Mouse (Mus musculus): ENCODE measurements around the gene Ybx2.
A peak's percentile ranks its signal among the peaks of the same experiment; 100 is the strongest.
"Not testable (repeated sequence)": the region's sequence is repeated elsewhere in the genome, so short reads cannot be mapped to it uniquely, and the experiment has no call there.

Ybx2 gene

DNA sequence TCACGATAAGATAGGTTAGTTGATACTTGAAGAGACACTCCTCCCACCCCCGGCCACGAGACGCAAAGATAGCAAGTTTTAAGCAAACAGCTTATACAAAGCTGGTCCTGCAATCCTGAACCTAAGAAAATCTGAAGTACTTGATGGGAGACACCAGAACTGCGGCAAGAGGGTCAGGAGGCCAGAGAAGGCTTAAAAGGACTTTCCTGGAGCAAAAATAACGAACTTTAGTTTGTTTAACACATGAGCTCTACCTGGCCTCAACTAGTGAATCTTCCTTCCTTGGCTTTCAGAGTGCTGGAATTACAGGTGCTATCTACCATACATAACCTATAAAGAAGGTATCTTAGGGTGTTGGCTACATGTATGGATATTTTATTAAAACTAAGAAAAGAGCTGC is 915 bp upstream of the Ybx2 start:
- DNase-seq (ENCODE audit: low read depth): no peak

GRCm38 (mm10) chr11:69936156-69936555 is 560 bp downstream of the Ybx2 start:
- DNase-seq (ENCODE audit: low read depth): no peak

DNA sequence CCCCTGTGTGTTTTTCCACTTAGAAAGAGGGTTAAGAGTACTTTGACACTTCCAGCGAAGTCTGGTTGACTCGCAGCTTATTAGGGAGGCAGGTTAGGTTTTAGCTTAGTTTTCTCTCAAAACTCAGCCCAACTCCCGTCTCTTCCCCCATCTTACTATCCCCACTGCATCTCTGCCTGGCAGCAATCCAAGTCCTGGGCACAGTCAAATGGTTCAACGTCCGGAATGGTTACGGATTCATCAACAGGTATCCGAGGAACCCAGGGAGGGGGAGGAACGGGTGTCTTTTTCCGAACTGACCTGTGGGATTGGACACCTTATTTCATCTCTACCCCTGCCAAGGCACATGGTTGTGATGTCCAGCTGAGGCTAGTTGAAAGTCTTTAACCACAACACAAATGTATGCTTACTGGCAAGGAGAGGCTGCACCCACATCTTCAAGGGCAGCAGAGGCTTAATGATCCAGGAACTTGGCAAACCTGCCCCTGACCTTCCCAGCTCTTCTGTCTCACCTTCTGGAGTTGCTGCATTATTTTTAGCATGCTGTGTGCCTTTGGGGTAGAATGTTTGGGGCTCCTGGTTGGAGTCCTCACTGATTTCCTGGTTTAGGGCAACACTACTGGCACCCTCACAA is 1.2 kb downstream of the Ybx2 start:
- no peak for DNase-seq (ENCODE audit: low read depth)

- DNase-seq (ENCODE audit: low read depth): no peak
Measured at GRCm38 (mm10) chr11:69937385-69937784, 1.8 kb downstream of the Ybx2 start.

- DNase-seq (ENCODE audit: low read depth): no peak
Measured at GRCm38 (mm10) chr11:69937834-69938233, 2.2 kb downstream of the Ybx2 start.

- no peak for DNase-seq (ENCODE audit: low read depth)
Measured at GRCm38 (mm10) chr11:69938401-69938979, 2.9 kb downstream of the Ybx2 start.

GRCm38 (mm10) chr11:69939181-69939580 is 3.6 kb downstream of the Ybx2 start:
- no peak for DNase-seq (ENCODE audit: low read depth)

GRCm38 (mm10) chr11:69939731-69940130 is 4.1 kb downstream of the Ybx2 start:
- DNase-seq (ENCODE audit: low read depth): no peak

DNA sequence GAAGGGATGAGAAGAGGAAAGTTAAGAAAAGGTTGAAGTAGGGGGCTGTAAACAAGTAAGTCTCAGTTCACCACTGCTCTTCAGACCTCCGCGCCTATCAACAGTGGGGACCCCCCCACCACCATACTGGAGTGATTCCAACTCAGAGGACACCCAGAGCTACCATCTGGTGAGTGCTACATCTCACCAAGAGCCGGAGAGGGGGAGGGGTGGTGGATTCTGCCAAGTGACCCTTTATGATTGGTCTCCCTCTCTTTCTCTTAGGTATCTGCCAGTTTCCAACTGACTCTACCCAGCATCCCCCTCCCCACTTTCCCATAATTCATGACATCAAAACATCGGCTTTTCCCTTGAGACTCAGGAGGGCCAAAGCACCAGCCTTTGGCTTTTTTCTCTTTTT is 5.4 kb downstream of the Ybx2 start:
- DNase-seq (ENCODE audit: low read depth): no peak

GRCm38 (mm10) chr11:69945216-69945615 is 9.6 kb downstream of the Ybx2 start:
- DNase-seq (ENCODE audit: low read depth): no peak

DNA sequence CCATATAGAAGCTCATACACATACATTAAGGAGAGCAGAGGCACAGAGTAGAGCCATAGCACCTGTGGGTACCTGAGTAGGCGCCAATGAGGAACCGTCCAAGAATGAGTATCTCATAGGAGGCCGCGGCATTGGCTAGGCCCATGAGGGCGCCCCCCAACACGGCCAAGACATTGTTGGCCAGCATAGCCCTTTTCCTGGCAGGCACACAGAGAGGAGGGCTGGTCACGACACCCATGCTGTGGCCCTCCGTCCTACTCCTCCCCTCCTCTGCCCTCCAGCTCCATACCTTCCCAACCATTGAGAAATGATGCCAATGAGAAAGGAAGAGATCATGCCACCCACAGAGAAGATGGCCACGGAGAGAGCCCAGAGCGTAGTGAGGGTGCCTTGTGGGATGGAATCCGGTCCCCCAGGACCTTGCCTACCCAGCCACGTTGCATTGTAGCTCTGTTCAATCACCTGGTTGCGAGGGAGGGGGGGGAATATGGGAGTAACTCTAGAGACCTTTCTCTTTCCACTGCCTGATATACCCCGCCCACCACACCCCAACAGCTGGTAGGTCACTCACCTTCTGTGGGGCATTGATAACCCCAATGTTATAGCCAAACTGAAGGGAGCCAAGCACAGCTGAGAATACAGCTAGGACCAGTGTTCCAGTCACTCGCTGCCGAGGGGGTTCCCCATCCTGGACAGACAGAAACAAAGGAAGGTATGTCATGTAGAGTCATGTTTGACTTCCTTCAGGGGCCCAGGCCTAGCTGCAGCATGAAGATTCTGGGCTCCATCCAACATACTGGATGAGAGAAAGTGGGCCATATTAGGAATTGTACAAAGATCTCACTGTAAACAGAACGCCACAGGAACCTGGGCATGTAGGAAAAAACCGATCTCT is 10.6 kb downstream of the Ybx2 start:
- no peak for DNase-seq (ENCODE audit: low read depth)

DNA sequence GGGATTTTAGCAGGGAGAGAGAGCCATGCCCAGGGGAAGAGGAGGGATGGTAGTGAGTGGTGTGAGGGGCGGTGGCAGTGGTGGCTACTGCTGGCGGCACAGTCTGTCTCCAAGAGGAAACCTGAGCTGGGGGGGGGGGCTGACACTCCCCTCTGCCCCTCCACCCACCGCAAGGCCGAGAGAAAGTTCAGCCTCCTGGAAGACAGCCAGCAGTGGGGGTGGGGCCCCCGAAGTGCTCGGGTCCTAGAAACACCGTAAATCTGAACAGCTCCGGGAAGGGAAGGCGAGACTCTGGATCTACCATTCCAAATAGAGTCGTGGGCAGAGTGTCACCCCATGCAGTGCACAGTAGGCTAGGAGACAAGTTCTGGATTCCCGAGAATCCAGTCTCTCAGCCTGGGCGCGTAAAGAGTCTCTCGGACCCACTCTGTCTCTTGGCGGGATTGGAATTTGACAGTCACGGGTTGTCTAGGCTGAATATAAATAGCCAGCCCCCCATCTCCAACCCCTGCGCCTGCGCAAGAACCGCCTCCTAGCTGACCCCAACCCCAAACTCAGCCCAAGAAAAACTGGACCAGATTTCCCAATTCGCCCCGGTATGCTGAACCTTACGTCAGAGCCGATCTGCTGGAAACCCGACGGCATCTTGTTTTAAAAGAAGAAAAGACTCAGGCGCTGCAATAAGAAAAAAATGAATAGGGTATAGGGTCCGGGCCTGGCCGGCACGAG is 11.9 kb downstream of the Ybx2 start:
- DNase-seq (ENCODE audit: low read depth): no peak

DNA sequence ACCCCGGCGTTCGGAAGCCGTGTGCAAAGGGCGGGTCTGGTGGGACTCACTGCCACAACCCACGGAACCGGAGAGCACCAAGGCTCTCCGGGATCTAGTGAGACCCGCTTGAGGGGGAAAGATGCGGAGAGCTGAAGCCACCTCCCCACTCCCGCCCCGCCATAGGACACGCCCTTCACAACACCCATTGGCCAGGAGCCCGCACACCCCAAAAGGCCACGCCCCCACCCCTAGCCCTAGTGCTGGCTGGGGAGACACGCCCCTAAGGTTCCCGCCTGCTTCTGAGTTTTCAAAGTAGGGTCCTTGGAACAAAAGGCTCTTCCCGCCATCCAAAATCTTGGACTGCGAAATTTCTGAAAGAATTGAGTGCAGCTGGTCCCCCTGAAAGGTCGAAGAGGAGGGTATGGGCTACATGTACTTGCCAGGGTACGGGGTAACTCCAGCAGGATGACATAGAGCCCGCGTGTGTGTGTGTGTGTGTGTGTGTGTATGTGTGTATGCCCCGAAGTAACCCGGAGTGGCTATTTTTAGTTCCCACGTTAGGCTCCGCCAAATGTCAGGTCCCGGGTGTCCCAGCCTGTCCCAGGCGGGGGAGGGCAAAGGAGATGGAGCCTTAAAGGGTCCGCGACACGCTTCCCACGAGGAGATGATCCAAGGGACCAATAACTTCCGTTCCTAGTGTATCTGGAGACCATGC is 12.6 kb downstream of the Ybx2 start, which contains the start of gene Slc2a4:
TSS of gene Slc2a4 (minus strand) at position 123 of the 697 bp plus-strand sequence.
- DNase-seq (ENCODE audit: low read depth): no peak

DNA sequence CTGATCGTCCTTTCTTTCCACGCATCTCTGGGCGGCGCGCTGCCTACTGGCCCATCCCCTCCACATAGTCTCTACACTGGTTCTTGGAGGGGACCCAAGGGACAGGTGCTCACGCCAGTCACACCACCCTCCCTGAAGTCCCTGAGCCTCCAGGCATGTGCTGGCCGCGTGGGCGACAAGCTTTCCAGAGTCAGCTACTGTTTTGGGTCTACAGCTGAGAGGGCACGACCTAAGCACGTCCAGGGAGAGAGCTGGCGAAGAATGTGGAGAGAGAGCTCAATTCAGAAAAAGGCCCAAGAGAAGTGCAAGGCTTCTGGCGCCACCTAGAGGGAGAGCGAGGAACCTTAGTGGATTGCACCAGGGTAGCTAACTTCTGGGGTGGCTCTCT is 13.2 kb downstream of the Ybx2 start:
- DNase-seq (ENCODE audit: low read depth): peak; percentile 38

- DNase-seq (ENCODE audit: low read depth): no peak
Measured at GRCm38 (mm10) chr11:69950807-69951459, 15.3 kb downstream of the Ybx2 start.

DNA sequence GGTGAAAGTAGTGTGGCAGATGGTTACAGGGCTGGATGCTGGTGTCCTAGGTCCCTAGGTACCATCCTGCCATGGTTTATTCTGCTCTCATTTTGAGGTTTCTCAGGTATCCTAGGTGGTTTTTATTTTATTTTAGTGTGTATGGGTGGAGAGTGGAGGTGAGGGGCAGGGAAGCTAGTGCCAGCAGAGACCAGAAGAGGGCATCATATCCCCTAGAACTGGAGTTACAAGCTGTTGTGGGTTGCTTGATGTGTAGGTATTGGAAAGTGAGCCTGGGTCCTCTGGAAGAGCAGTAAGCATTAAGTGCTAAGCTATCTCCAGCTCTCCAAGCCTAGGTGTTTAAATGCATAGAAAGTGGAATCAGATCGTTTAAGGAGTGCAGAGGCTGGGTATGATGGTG is 16.7 kb downstream of the Ybx2 start:
- DNase-seq (ENCODE audit: low read depth): no peak

DNA sequence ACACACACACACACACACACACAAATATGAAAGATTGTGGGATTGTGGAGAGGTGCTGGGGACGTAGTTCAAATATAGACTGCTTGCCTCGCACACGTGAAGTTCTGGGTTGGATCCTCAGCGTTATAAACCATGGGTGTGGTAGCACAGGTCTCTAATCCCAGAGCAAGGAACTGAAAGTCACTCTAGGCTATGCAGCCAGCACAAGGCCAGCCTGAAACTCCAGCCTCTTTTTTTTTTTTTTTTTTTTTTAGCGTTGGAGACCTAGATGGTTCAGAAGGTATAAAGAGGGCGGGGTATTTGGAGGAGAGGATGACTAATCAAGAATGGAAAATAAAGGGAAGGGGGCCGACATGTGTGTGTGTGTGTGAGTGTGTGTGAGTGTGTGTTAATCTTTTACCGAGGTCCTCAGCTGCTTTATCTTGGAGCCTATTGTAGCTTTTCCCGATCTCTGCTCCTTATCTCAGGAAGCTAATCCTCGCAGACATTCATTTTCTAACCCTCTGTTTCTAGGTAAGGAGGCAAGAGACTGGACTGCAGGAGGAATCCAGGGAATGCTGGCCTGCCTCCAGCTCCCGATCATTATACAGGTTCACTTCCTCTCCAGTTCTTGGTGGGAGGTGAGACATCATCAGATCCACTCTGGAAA is 17.8 kb downstream of the Ybx2 start:
- no peak for DNase-seq (ENCODE audit: low read depth)

GRCm38 (mm10) chr11:69955618-69956017 is 20.0 kb downstream of the Ybx2 start:
- DNase-seq (ENCODE audit: low read depth): not testable (repeated sequence)

DNA sequence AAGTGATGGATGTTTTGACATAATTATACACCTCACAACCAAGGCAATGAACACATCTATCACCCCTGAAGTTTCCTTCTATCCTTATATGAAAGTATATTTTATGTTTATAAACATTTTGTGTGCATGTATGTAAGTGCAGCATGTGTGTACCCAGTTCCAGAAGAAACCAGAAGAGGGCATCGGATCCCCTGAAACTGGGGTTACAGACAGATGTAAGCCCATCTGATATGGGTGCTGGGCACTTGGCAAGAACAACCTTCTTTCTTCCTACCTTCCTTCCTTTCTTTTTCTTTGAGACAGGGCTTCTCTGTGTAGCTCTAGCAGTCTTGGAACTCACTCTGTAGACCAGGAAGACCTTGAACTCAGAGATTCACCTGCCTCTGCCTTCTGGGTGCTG is 20.6 kb downstream of the Ybx2 start:
- no peak for DNase-seq (ENCODE audit: low read depth)

GRCm38 (mm10) chr11:69960616-69961015 is 25.0 kb downstream of the Ybx2 start:
- no peak for DNase-seq (ENCODE audit: low read depth)

DNA sequence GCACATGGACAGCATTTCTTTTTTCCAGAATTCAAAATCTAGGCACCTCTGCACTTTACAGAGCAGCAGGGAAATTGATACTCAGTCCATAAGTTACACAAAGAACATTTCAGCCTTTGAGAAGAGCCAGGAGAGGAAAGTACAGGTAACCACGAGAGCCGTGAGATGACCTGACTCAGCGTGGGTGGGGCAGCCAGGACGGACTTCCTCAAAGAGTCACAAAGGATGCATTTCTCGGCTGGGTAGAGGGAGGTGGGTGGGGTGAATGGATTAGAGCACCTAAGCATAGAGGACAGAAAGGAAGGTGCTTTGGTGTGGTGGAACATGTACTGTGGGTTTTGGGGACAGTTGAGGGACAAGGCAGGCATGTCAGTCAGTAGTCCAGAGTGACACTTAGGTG is 26.2 kb downstream of the Ybx2 start:
- DNase-seq (ENCODE audit: low read depth): no peak
